Mouse (Mus musculus) megakaryocyte, embryonic 14.5 days (primary cell): ENCODE measurements at regions not wholly inside any gene's neighbourhood (a gene's known extent, or its start where the extent isn't known, plus 50 kb on each side); places are given as distances from the start of the nearest gene placed in this dataset.
"Not testable (repeated sequence)": the region's sequence is repeated elsewhere in the genome, so short reads cannot be mapped to it uniquely, and the experiment has no call there.

Experiments
- H3K27me3 ChIP-seq: replicated peaks from 2 replicates; pipeline ENCODE3; 2012; ENCODE audit warnings: inconsistent platforms
- H3K36me3 ChIP-seq: replicated peaks from 2 replicates; pipeline ENCODE3; 2012; ENCODE audit warnings: low read length, inconsistent platforms, mixed read lengths
- H3K4me1 ChIP-seq: 2 replicates; pipeline ENCODE4 v1.6.1; 2012; ENCODE audit warnings: inconsistent platforms
- H3K4me3 ChIP-seq: replicated peaks from 2 replicates; pipeline ENCODE3; 2012; ENCODE audit warnings: moderate library complexity, mild to moderate bottlenecking, inconsistent platforms
- H3K9me3 ChIP-seq: 2 replicates; pipeline ENCODE4 v1.6.1; 2012; ENCODE audit warnings: inconsistent platforms
- FLI1 ChIP-seq: IDR thresholded peaks from 2 replicates; pipeline ENCODE4 v1.6.1; 2012; ENCODE audit warnings: low read length, inconsistent platforms, mixed read lengths
- GATA1 ChIP-seq: IDR thresholded peaks from 3 replicates; pipeline ENCODE4 v1.6.1; 2012; ENCODE audit warnings: mixed read lengths, low read length, inconsistent platforms, borderline replicate concordance

- TF ChIP-seq FLI1 (no peak), GATA1 (no peak)
- Histone ChIP-seq H3K27me3 (no peaks in the 10 kb centered on the region), H3K4me3 (no peak overlapping the region), H3K9me3 (no peaks in the 10 kb centered on the region), H3K4me1 (peaks cover 3% of the 10 kb centered on the region; the same call in 1 of the 2 replicates), H3K36me3 (no peaks in the 10 kb centered on the region)
These were observed 52.2 kb upstream of the Nmd3 start for GRCm38 (mm10) chr3:69669541-69669940.

GRCm38 (mm10) chr3:69667820-69668219 is 54.0 kb upstream of the Nmd3 start:
- Histone ChIP-seq H3K4me3 (no peak overlapping the region), H3K36me3 (no peaks in the 10 kb centered on the region), H3K4me1 (no peaks in the 10 kb centered on the region), H3K9me3 (no peaks in the 10 kb centered on the region), H3K27me3 (no peaks in the 10 kb centered on the region)
- TF ChIP-seq GATA1 = no peak
- TF ChIP-seq FLI1 = no peak

GRCm38 (mm10) chr3:69667359-69667758 is 54.4 kb upstream of the Nmd3 start:
- H3K4me1 ChIP-seq = no peaks in the 10 kb centered on the region
- no peaks in the 10 kb centered on the region for H3K36me3 ChIP-seq
- H3K9me3 ChIP-seq = no peaks in the 10 kb centered on the region
- no peak overlapping the region for H3K4me3 ChIP-seq
- H3K27me3 ChIP-seq = no peaks in the 10 kb centered on the region
- TF ChIP-seq FLI1 = no peak
- TF ChIP-seq GATA1 = no peak

- no peak for TF ChIP-seq GATA1
- Histone ChIP-seq H3K4me3 (no peak overlapping the region), H3K9me3 (no peaks in the 10 kb centered on the region), H3K27me3 (no peaks in the 10 kb centered on the region), H3K36me3 (no peaks in the 10 kb centered on the region), H3K4me1 (no peaks in the 10 kb centered on the region)
These were observed 57.5 kb upstream of the Nmd3 start for GRCm38 (mm10) chr3:69664277-69664676.

GRCm38 (mm10) chr3:69658185-69658584 is 59.4 kb upstream of the B3galnt1 start:
- H3K4me3 ChIP-seq = no peak overlapping the region
- TF ChIP-seq GATA1 = no peak
- TF ChIP-seq FLI1 = no peak
- H3K36me3 ChIP-seq = no peaks in the 10 kb centered on the region
- H3K4me1 ChIP-seq = peaks cover 10% of the 10 kb centered on the region; the same call in 1 of the 2 replicates
- H3K27me3 ChIP-seq = no peaks in the 10 kb centered on the region
- H3K9me3 ChIP-seq = no peaks in the 10 kb centered on the region

GRCm38 (mm10) chr3:69657570-69657969 is 58.8 kb upstream of the B3galnt1 start:
- H3K27me3 ChIP-seq = no peaks in the 10 kb centered on the region
- no peaks in the 10 kb centered on the region for H3K9me3 ChIP-seq
- no peaks in the 10 kb centered on the region for H3K36me3 ChIP-seq
- H3K4me3 ChIP-seq = no peak overlapping the region
- no peak for TF ChIP-seq FLI1
- TF ChIP-seq GATA1 = no peak
- peaks cover 10% of the 10 kb centered on the region; the same call in 1 of the 2 replicates for H3K4me1 ChIP-seq

GRCm38 (mm10) chr3:69655651-69656050 is 56.9 kb upstream of the B3galnt1 start:
- H3K4me3 ChIP-seq = peak overlapping the region; percentile 38
- not testable (repeated sequence) for H3K36me3 ChIP-seq, H3K9me3 ChIP-seq, H3K27me3 ChIP-seq, H3K4me1 ChIP-seq

- Histone ChIP-seq H3K27me3 (no peaks in the 10 kb centered on the region), H3K9me3 (no peaks in the 10 kb centered on the region), H3K36me3 (no peaks in the 10 kb centered on the region), H3K4me3 (no peak overlapping the region), H3K4me1 (peaks cover 10% of the 10 kb centered on the region; the same call in 1 of the 2 replicates)
- TF ChIP-seq GATA1 = no peak
- no peak for TF ChIP-seq FLI1
These were observed 56.2 kb upstream of the B3galnt1 start for GRCm38 (mm10) chr3:69655001-69655400.

- not testable (repeated sequence) for H3K4me3 ChIP-seq, H3K4me1 ChIP-seq, H3K36me3 ChIP-seq, H3K9me3 ChIP-seq, H3K27me3 ChIP-seq
These were observed 54.6 kb upstream of the B3galnt1 start for GRCm38 (mm10) chr3:69653361-69653760.

- H3K4me3 ChIP-seq = no peak overlapping the region
- no peaks in the 10 kb centered on the region for H3K27me3 ChIP-seq
- no peaks in the 10 kb centered on the region for H3K4me1 ChIP-seq
- no peaks in the 10 kb centered on the region for H3K36me3 ChIP-seq
- TF ChIP-seq GATA1 (no peak), FLI1 (no peak)
- no peaks in the 10 kb centered on the region for H3K9me3 ChIP-seq
These were observed 50.8 kb upstream of the B3galnt1 start for GRCm38 (mm10) chr3:69649561-69649960.
